Mouse (Mus musculus) heart, embryonic 10.5 days (tissue): ENCODE data around the gene Pir. TPM values are rescaled to one million over a fixed set of nuclear protein-coding genes. Genes with fewer than 3 reads are reported as not detected.

Experiments
- DNase-seq: peaks from one replicate; pipeline ENCODE4 v3.0.0-alpha.2; 2017; ENCODE audit warnings: low spot score
- H3K27ac ChIP-seq: fragments of 300-500 bp; sonication (generic); 2 replicates; pipeline ENCODE4 v1.5.1; 2016; ENCODE audit warnings: mild to moderate bottlenecking
- H3K27me3 ChIP-seq: fragments of 300-500 bp; sonication (generic); 2 replicates; pipeline ENCODE4 v1.6.1; 2016; ENCODE audit warnings: mild to moderate bottlenecking; ENCODE audit not compliant: poor library complexity, insufficient read depth, severe bottlenecking
- H3K36me3 ChIP-seq: fragments of 300-500 bp; sonication (generic); 2 replicates; pipeline ENCODE4 v1.6.1; 2016; ENCODE audit warnings: mild to moderate bottlenecking, moderate library complexity
- H3K4me1 ChIP-seq: fragments of 300-500 bp; sonication (generic); 2 replicates; pipeline ENCODE4 v1.6.1; 2016; ENCODE audit warnings: mild to moderate bottlenecking
- H3K4me3 ChIP-seq: fragments of 300-500 bp; sonication (generic); 2 replicates; pipeline ENCODE4 v1.5.1; 2016; ENCODE audit warnings: mild to moderate bottlenecking, moderate library complexity
- H3K9me3 ChIP-seq: fragments of 300-500 bp; sonication (generic); 2 replicates; pipeline ENCODE4 v1.6.1; 2016; ENCODE audit warnings: mild to moderate bottlenecking, moderate library complexity
- WGBS: fragments of 180-500 bp; shearing (Covaris S2); methylation state at CpG from one replicate; pipeline ENCODE4 v1.1.7; 2016; 5-methylcytosine and 5-hydroxymethylcytosine counted together
- polyA plus RNA-seq: library from polyadenylated mRNA; unstranded; fragments of >200 nt; fragmentation: Nextera tagmentation; extraction: Ambion mirVana; gene quantifications from 2 replicates; pipeline ENCODE4 v1.2.1, GENCODE M21; 2016

The Pir gene
- polyA plus RNA-seq, 1 experiment from 2014 or later: 7.3 TPM

- Histone ChIP-seq H3K36me3 (no peaks in the 10 kb centered on the region), H3K4me3 (no peak overlapping the region), H3K27me3 (no peaks in the 10 kb centered on the region), H3K4me1 (no peaks in the 10 kb centered on the region), H3K9me3 (no peaks in the 10 kb centered on the region), H3K27ac (no peak overlapping the region)
- 75% methylated on average over 4 of the region's 4 CpGs for WGBS
- DNase-seq: no peak
Measured at GRCm38 (mm10) chrX:164283808-164284207, 14.6 kb downstream of the Pir start.

GRCm38 (mm10) chrX:164287077-164287476 lies 17.9 kb downstream of the Pir start:
- DNase-seq: no peak
- no peak overlapping the region for H3K27ac ChIP-seq
- H3K4me1 ChIP-seq: no peaks in the 10 kb centered on the region
- H3K27me3 ChIP-seq: no peaks in the 10 kb centered on the region
- 63% methylated on average over 3 of the region's 3 CpGs for WGBS
- H3K36me3 ChIP-seq: no peaks in the 10 kb centered on the region
- H3K9me3 ChIP-seq: no peaks in the 10 kb centered on the region
- no peak overlapping the region for H3K4me3 ChIP-seq

GRCm38 (mm10) chrX:164291147-164291546 lies 22.0 kb downstream of the Pir start:
- WGBS: 64% methylated on average over 5 of the region's 5 CpGs
- no peak for DNase-seq
- Histone ChIP-seq H3K4me3 (no peak overlapping the region), H3K27ac (no peak overlapping the region), H3K9me3 (no peaks in the 10 kb centered on the region), H3K27me3 (no peaks in the 10 kb centered on the region), H3K36me3 (no peaks in the 10 kb centered on the region), H3K4me1 (no peaks in the 10 kb centered on the region)

- WGBS: 63% methylated on average over 2 of the region's 2 CpGs
- Histone ChIP-seq H3K27ac (no peak overlapping the region), H3K9me3 (no peaks in the 10 kb centered on the region), H3K4me1 (no peaks in the 10 kb centered on the region), H3K36me3 (no peaks in the 10 kb centered on the region), H3K27me3 (no peaks in the 10 kb centered on the region), H3K4me3 (no peak overlapping the region)
- no peak for DNase-seq
Measured at GRCm38 (mm10) chrX:164306250-164306649, 37.1 kb downstream of the Pir start.

- Histone ChIP-seq H3K27me3 (no peaks in the 10 kb centered on the region), H3K4me3 (no peak overlapping the region), H3K9me3 (no peaks in the 10 kb centered on the region), H3K4me1 (no peaks in the 10 kb centered on the region), H3K27ac (no peak overlapping the region), H3K36me3 (no peaks in the 10 kb centered on the region)
- WGBS: 56% methylated on average over 1 of the region's 1 CpGs
- DNase-seq: no peak
Measured at GRCm38 (mm10) chrX:164313876-164314275, 44.7 kb downstream of the Pir start.

GRCm38 (mm10) chrX:164318554-164318953 lies 49.4 kb downstream of the Pir start:
- Histone ChIP-seq H3K27ac (no peak overlapping the region), H3K36me3 (no peaks in the 10 kb centered on the region), H3K4me1 (no peaks in the 10 kb centered on the region), H3K27me3 (no peaks in the 10 kb centered on the region), H3K9me3 (no peaks in the 10 kb centered on the region), H3K4me3 (no peak overlapping the region)
- 77% methylated on average over 4 of the region's 4 CpGs for WGBS
- no peak for DNase-seq

- WGBS: 83% methylated on average over 3 of the region's 3 CpGs
- no peak overlapping the region for H3K27ac ChIP-seq
- no peaks in the 10 kb centered on the region for H3K9me3 ChIP-seq
- H3K4me3 ChIP-seq: no peak overlapping the region
- H3K36me3 ChIP-seq: no peaks in the 10 kb centered on the region
- H3K27me3 ChIP-seq: no peaks in the 10 kb centered on the region
- no peaks in the 10 kb centered on the region for H3K4me1 ChIP-seq
- DNase-seq: no peak
Measured at GRCm38 (mm10) chrX:164320031-164320430, 50.9 kb downstream of the Pir start.

GRCm38 (mm10) chrX:164322492-164322891 lies 53.3 kb downstream of the Pir start:
- WGBS: 70% methylated on average over 5 of the region's 5 CpGs
- no peaks in the 10 kb centered on the region for H3K36me3 ChIP-seq
- H3K27me3 ChIP-seq: no peaks in the 10 kb centered on the region
- no peaks in the 10 kb centered on the region for H3K4me1 ChIP-seq
- no peak overlapping the region for H3K27ac ChIP-seq
- no peaks in the 10 kb centered on the region for H3K9me3 ChIP-seq
- H3K4me3 ChIP-seq: no peak overlapping the region
- DNase-seq: no peak

- WGBS: 66% methylated on average over 4 of the region's 4 CpGs
- Histone ChIP-seq H3K4me3 (no peak overlapping the region), H3K27ac (no peak overlapping the region), H3K36me3 (no peaks in the 10 kb centered on the region), H3K4me1 (no peaks in the 10 kb centered on the region), H3K9me3 (no peaks in the 10 kb centered on the region), H3K27me3 (no peaks in the 10 kb centered on the region)
- no peak for DNase-seq
Measured at GRCm38 (mm10) chrX:164323391-164323913, 54.3 kb downstream of the Pir start.

GRCm38 (mm10) chrX:164330351-164330750 lies 61.2 kb downstream of the Pir start:
- WGBS: 84% methylated on average over 2 of the region's 2 CpGs
- H3K27ac ChIP-seq: no peak overlapping the region
- H3K4me1 ChIP-seq: no peaks in the 10 kb centered on the region
- no peaks in the 10 kb centered on the region for H3K9me3 ChIP-seq
- no peaks in the 10 kb centered on the region for H3K27me3 ChIP-seq
- H3K36me3 ChIP-seq: no peaks in the 10 kb centered on the region
- no peak overlapping the region for H3K4me3 ChIP-seq
- no peak for DNase-seq

- Histone ChIP-seq H3K27me3 (no peaks in the 10 kb centered on the region), H3K36me3 (no peaks in the 10 kb centered on the region), H3K4me1 (no peaks in the 10 kb centered on the region), H3K9me3 (no peaks in the 10 kb centered on the region), H3K27ac (no peak overlapping the region), H3K4me3 (no peak overlapping the region)
- no peak for DNase-seq
- 70% methylated on average over 3 of the region's 3 CpGs for WGBS
Measured at GRCm38 (mm10) chrX:164330766-164331165, 61.6 kb downstream of the Pir start.

GRCm38 (mm10) chrX:164338591-164338990 lies 69.4 kb downstream of the Pir start:
- Histone ChIP-seq H3K27ac (no peak overlapping the region), H3K27me3 (no peaks in the 10 kb centered on the region), H3K9me3 (no peaks in the 10 kb centered on the region), H3K36me3 (no peaks in the 10 kb centered on the region), H3K4me1 (no peaks in the 10 kb centered on the region), H3K4me3 (no peak overlapping the region)
- no peak for DNase-seq
- 85% methylated on average over 4 of the region's 4 CpGs for whole genome bisulfite sequencing

GRCm38 (mm10) chrX:164345359-164345938 lies 76.3 kb downstream of the Pir start:
- no peak for DNase-seq
- Histone ChIP-seq H3K27me3 (no peaks in the 10 kb centered on the region), H3K27ac (no peak overlapping the region), H3K9me3 (no peaks in the 10 kb centered on the region), H3K36me3 (no peaks in the 10 kb centered on the region), H3K4me3 (no peak overlapping the region), H3K4me1 (no peaks in the 10 kb centered on the region)
- 86% methylated on average over 4 of the region's 4 CpGs for WGBS

GRCm38 (mm10) chrX:164348937-164349336 lies 79.8 kb downstream of the Pir start:
- Histone ChIP-seq H3K9me3 (no peaks in the 10 kb centered on the region), H3K27me3 (no peaks in the 10 kb centered on the region), H3K4me3 (no peak overlapping the region), H3K36me3 (no peaks in the 10 kb centered on the region), H3K27ac (no peak overlapping the region), H3K4me1 (no peaks in the 10 kb centered on the region)
- no peak for DNase-seq
- WGBS: 67% methylated on average over 3 of the region's 3 CpGs
